Mouse (Mus musculus) adrenal gland, adult (tissue): ENCODE measurements around the gene Rcc2.

Source experiments
- DNase-seq, 2 experiments: peaks; one replicate each; pipeline ENCODE4 v3.0.0; 2022 to 2023; ENCODE audit warnings: low spot score in 1 of 2; ENCODE audit not compliant: inconsistent age in 2 of 2

Gene Rcc2

GRCm38 (mm10) chr4:140744654-140745053 lies 44.3 kb downstream of the Rcc2 start:
- peak; percentile 46 to 80 for DNase-seq

- no peak for DNase-seq
These were observed 47.6 kb downstream of the Rcc2 start for GRCm38 (mm10) chr4:140747978-140748377.

DNA sequence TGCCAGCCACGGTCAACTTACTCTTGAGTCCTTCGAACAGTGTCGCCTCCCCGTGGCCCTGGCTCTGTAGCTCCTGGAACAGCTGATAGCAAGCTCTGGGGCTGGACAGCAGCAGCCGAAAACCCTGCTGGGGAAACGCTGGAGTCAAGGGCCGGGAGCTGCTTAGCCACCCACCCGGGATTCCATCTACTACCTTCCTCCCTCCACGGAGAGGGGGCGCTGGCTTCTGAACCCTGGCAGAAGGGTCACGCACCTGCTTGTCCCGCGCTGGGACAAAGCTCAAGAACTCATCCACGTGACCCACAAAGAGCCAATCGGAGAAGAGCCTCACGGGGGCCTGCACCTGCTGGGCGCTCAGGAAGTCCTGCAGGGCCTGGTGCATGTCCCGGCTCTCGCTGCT lies 50.0 kb downstream of the Rcc2 start:
- DNase-seq, result no peak

- peak in 1 of 2 experiments; percentile 38 for DNase-seq
These were observed 53.0 kb downstream of the Rcc2 start for GRCm38 (mm10) chr4:140753366-140753765.

GRCm38 (mm10) chr4:140755811-140756210 lies 55.5 kb downstream of the Rcc2 start:
- peak; percentile 79 to 89 for DNase-seq

GRCm38 (mm10) chr4:140761601-140762000 lies 61.3 kb downstream of the Rcc2 start:
- DNase-seq, result no peak

DNA sequence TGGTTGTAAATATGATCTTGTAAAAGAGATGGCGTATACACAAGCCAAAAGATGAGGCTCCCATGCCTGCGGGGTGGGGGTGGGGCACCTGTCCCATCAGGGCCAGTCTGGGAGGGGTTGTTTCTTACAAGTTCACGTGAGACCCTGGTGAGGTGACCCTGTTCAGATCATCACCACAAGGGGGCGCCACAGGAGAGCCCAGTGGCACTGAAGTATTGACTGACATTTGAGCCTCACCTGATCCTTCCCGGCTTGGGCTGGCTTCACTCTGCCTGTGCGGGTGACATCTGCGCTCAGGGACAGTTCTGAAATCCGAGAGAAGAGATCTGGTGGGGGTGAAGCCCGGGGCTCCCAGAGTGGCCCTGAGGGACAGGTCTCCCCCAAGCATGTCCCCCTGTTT lies 62.8 kb downstream of the Rcc2 start:
- peak in 1 of 2 experiments; percentile 74 for DNase-seq

DNA sequence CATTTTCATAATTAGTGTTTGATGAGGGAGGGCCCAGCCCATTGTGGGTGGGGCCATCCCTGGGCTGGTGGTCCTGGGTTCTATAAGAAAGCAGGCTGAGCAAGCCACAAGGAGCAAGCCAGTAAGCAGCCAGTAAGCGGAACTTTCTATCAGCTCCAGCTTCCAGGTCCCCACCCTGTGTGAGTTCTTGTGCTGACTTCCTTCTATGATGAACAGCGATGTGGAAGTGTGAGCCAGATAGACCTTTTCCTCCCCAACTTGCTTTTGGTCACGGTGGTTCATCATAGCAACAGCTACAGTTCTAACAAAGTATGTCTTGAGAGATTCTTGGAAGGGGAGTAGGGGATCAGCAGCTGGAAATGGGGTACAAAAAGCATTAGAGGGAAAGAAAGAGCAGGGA lies 65.6 kb downstream of the Rcc2 start:
- no peak for DNase-seq

GRCm38 (mm10) chr4:140768973-140769372 lies 68.6 kb downstream of the Rcc2 start:
- DNase-seq, result no peak

GRCm38 (mm10) chr4:140770433-140770832 lies 70.1 kb downstream of the Rcc2 start:
- peak; percentile 55 to 67 for DNase-seq

- no peak for DNase-seq
These were observed 70.8 kb downstream of the Rcc2 start for GRCm38 (mm10) chr4:140771091-140771490.
